Mouse (Mus musculus) heart, embryonic 11.5 days (tissue): ENCODE measurements around the gene Tcf7l2. TPM values are rescaled to one million over a fixed set of nuclear protein-coding genes. Genes with fewer than 3 reads are reported as not detected.

Experiments used
- ATAC-seq: fragments of 200-750 bp; cut with Nextera tagmentation; replicated peaks from 2 replicates; pipeline ENCODE4 v1.8.0; 2017; ENCODE audit warnings: moderate library complexity; ENCODE audit not compliant: insufficient number of reproducible peaks, low FRiP score, low TSS enrichment
- H3K27ac ChIP-seq: fragments of 300-500 bp; sonication (generic); 2 replicates; pipeline ENCODE4 v1.5.1; 2014; ENCODE audit warnings: mild to moderate bottlenecking, low read depth, low read length
- H3K27me3 ChIP-seq: fragments of 300-500 bp; sonication (generic); 2 replicates; pipeline ENCODE4 v1.6.1; 2014; ENCODE audit warnings: mild to moderate bottlenecking, low read length, mixed read lengths; ENCODE audit not compliant: control insufficient read depth, insufficient read depth
- H3K36me3 ChIP-seq: fragments of 300-500 bp; sonication (generic); 2 replicates; pipeline ENCODE4 v1.6.1; 2014; ENCODE audit warnings: mild to moderate bottlenecking, low read length, moderate library complexity, mixed read lengths; ENCODE audit not compliant: control insufficient read depth, insufficient read depth
- H3K4me1 ChIP-seq: fragments of 300-500 bp; sonication (generic); 2 replicates; pipeline ENCODE4 v1.6.1; 2014; ENCODE audit warnings: low read length; ENCODE audit not compliant: control insufficient read depth, insufficient read depth
- H3K4me2 ChIP-seq: fragments of 300-500 bp; sonication (generic); 2 replicates; pipeline ENCODE4 v1.6.1; 2014; ENCODE audit warnings: mild to moderate bottlenecking, moderate library complexity
- H3K4me3 ChIP-seq: fragments of 300-500 bp; sonication (generic); 2 replicates; pipeline ENCODE4 v1.5.1; 2014; ENCODE audit warnings: low read depth, low read length
- H3K9ac ChIP-seq: fragments of 300-500 bp; sonication (generic); 2 replicates; pipeline ENCODE4 v1.6.1; 2014; ENCODE audit warnings: mild to moderate bottlenecking, low read depth, low read length, moderate library complexity
- H3K9me3 ChIP-seq: fragments of 300-500 bp; sonication (generic); replicated peaks from 2 replicates; pipeline ENCODE4 v1.6.1; 2016; ENCODE audit warnings: low read length; ENCODE audit not compliant: control insufficient read depth
- WGBS: fragments of 180-500 bp; shearing (Covaris S2); extraction: QIAGEN DNeasy Blood & Tissue Kit; methylation state at CpG from one replicate; pipeline ENCODE4 v1.1.7; 2014; ENCODE audit not compliant: insufficient replicate concordance; 5-methylcytosine and 5-hydroxymethylcytosine counted together
- polyA plus RNA-seq: library from polyadenylated mRNA; unstranded; fragments of >200 nt; fragmentation: Nextera tagmentation; extraction: Ambion mirVana; gene quantifications from 2 replicates; pipeline ENCODE4 v1.2.1, GENCODE M21; 2014

Tcf7l2 gene
- polyA plus RNA-seq, 1 experiment from 2014 or later: 82.0 TPM

DNA sequence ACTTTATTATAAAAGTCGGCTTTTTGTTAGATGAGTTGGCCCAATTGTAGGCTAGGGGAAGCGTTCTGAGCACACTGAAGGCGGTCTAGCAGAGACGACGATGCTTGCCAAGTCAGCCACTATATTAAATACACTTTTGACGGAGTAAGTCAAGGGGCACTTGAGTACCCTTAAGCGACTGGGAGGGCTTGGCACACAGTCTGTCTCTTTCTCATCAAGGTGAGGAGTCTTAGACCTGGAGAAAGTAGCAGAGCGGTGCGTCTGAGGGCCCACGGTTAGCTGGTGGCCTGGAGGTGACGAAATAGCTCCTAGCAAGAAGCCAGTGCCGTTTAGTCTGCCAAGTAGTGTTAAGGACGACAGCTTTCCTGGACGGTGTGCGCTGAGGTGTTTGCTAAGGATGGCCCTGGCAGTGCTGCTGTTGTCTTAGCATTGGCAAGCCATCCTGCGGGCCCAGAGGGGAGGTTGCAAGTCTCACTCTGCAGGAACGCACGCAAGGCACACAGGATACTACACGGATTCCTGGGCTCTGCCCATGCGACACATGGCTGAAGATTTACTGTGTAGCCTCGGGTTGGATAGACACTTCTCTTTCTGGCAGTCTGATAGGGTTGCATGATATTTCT is 43.3 kb downstream of the Tcf7l2 start:
- Histone ChIP-seq H3K4me1 (peaks cover 42% of the 10 kb centered on the region), H3K36me3 (no peaks in the 10 kb centered on the region), H3K9ac (no peak overlapping the region), H3K4me2 (no peak overlapping the region), H3K27ac (no peak overlapping the region), H3K4me3 (no peak overlapping the region), H3K27me3 (no peaks in the 10 kb centered on the region), H3K9me3 (no peaks in the 10 kb centered on the region)
- WGBS: 86% methylated on average over 21 of the region's 21 CpGs
- no peak for ATAC-seq

DNA sequence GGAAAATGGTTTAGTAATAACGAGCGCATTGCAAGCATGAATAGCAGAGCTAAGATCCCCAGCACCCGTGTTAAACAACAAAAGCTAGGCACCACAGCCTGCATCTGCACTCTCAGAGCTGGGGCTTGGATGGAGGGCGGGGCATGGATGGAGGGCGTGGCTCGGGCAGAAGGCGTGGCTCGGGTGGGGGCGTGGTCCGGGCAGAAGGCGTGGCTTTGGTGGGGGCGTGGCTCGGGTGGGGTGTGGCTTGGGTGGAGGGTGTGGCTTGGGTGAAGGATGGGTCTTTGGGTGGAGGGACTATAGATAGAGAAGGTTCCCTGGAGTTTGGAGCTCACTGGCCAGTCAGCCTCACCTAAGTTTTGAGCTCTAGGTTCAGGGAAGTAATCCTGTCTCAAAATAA is 45.8 kb downstream of the Tcf7l2 start:
- Histone ChIP-seq H3K36me3 (no peaks in the 10 kb centered on the region), H3K27me3 (no peaks in the 10 kb centered on the region), H3K9me3 (no peaks in the 10 kb centered on the region), H3K4me1 (peaks cover 52% of the 10 kb centered on the region), H3K9ac (no peak overlapping the region), H3K27ac (no peak overlapping the region), H3K4me3 (no peak overlapping the region), H3K4me2 (no peak overlapping the region)
- WGBS: 65% methylated on average over 13 of the region's 13 CpGs
- peak; percentile 55; the same call in 1 of the 2 replicates for ATAC-seq

- no peak overlapping the region for H3K4me3 ChIP-seq
- no peak for ATAC-seq
- H3K4me2 ChIP-seq: no peak overlapping the region
- H3K27ac ChIP-seq: peak overlapping the region; percentile 36; the same call in 1 of the 2 replicates
- H3K9me3 ChIP-seq: no peaks in the 10 kb centered on the region
- 35% methylated on average over 7 of the region's 7 CpGs for whole genome bisulfite sequencing
- no peak overlapping the region for H3K9ac ChIP-seq
- H3K4me1 ChIP-seq: peaks cover 43% of the 10 kb centered on the region
- no peaks in the 10 kb centered on the region for H3K27me3 ChIP-seq
- no peaks in the 10 kb centered on the region for H3K36me3 ChIP-seq
Measured at GRCm38 (mm10) chr19:55788285-55788904, 46.8 kb downstream of the Tcf7l2 start.

- peak overlapping the region; percentile 36 for H3K27ac ChIP-seq
- peaks cover 38% of the 10 kb centered on the region for H3K4me1 ChIP-seq
- WGBS: 35% methylated on average over 5 of the region's 5 CpGs
- H3K4me2 ChIP-seq: no peak overlapping the region
- no peak for ATAC-seq
- no peaks in the 10 kb centered on the region for H3K36me3 ChIP-seq
- H3K9ac ChIP-seq: no peak overlapping the region
- H3K27me3 ChIP-seq: no peaks in the 10 kb centered on the region
- H3K4me3 ChIP-seq: no peak overlapping the region
- no peaks in the 10 kb centered on the region for H3K9me3 ChIP-seq
Measured at GRCm38 (mm10) chr19:55788905-55789295, 47.3 kb downstream of the Tcf7l2 start.

DNA sequence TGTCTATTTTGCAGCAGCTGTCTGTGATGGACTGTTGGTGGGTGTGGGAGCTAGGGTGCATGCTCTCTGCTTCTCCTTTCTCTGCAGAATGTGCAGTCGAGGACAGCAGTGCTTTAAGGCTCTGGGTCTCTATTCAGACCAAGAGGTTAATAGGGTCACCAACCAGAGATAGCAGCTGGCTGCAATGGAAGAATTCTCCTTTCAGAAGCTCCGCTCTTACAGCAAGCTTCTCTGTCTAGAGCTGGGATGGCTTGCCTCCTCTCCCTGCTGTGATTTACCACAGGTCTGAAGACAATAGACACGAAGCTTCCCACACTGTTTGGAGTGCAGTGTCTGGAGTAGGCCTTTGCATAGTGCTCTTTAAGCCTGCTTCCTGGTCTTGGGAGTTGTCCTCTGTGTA is 48.2 kb downstream of the Tcf7l2 start:
- H3K9ac ChIP-seq: no peak overlapping the region
- no peaks in the 10 kb centered on the region for H3K36me3 ChIP-seq
- no peak for ATAC-seq
- peaks cover 34% of the 10 kb centered on the region for H3K4me1 ChIP-seq
- H3K4me3 ChIP-seq: no peak overlapping the region
- no peak overlapping the region for H3K4me2 ChIP-seq
- no peaks in the 10 kb centered on the region for H3K27me3 ChIP-seq
- no peaks in the 10 kb centered on the region for H3K9me3 ChIP-seq
- H3K27ac ChIP-seq: no peak overlapping the region
- 30% methylated on average over 3 of the region's 3 CpGs for WGBS

DNA sequence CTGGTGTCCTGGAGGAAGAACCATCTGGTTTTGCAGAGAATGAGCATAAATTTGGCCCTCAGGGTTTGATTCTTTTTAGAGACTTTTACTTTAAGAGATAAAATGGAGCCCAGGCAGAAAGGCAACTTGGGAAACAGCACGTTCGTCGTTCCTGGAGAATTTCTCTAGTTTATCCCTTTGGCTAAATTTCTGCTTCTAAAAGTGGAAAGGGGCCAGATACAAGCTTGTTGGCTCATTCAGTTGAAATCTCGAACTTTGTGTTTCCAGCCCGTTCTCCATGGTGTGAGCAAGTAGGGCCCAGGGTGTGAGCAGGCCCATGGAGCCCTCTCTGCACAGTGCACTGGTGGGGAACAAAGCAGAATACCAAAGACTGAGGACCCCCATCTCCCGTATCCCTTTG is 49.7 kb downstream of the Tcf7l2 start:
- Histone ChIP-seq H3K4me2 (no peak overlapping the region), H3K36me3 (no peaks in the 10 kb centered on the region), H3K9ac (no peak overlapping the region), H3K27me3 (no peaks in the 10 kb centered on the region), H3K4me1 (peaks cover 45% of the 10 kb centered on the region), H3K27ac (no peak overlapping the region), H3K4me3 (no peak overlapping the region), H3K9me3 (no peaks in the 10 kb centered on the region)
- ATAC-seq: no peak
- 76% methylated on average over 6 of the region's 6 CpGs for WGBS

DNA sequence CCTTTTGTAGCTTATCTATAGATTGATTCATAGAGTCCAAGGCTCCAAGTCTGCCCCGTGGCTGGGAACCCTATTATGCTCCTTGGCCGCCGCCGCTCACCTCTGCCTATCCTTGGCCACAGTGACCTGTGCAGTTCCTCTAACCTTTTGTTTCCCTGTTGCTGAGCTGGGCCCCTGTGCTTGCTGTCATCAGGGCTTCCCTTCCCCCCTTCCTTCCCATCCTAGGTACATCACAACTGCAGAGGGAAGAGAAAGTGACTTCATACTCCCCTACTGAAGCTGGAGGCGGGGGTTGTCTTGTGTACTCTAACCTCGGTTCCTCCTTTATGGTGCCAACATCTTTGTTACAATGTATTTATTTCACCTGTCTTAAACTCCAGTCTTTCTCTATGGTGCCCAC is 50.3 kb downstream of the Tcf7l2 start:
- no peak overlapping the region for H3K27ac ChIP-seq
- H3K9me3 ChIP-seq: no peaks in the 10 kb centered on the region
- no peak for ATAC-seq
- WGBS: 89% methylated on average over 6 of the region's 6 CpGs
- no peak overlapping the region for H3K4me2 ChIP-seq
- peaks cover 45% of the 10 kb centered on the region for H3K4me1 ChIP-seq
- H3K9ac ChIP-seq: no peak overlapping the region
- no peak overlapping the region for H3K4me3 ChIP-seq
- H3K27me3 ChIP-seq: no peaks in the 10 kb centered on the region
- H3K36me3 ChIP-seq: no peaks in the 10 kb centered on the region

DNA sequence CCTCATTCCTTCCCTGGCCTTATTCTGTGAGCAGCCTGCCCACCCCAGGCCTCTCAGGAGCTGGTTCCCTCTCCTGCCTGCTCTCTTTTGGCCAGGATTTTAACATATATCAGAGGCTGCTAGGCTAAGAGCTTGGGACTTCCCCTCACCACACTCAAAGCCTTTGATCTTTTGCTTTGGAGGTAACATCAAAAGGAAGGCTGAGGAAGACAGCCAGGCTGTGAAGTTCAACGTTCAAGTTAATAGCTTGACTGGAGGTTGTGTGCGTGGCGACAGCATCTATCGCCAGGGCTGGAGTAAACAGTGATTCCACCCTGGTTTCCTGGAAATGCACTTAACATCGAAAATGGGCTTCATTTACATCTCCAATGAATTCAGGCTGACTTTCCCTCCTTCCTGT is 51.0 kb downstream of the Tcf7l2 start:
- H3K4me3 ChIP-seq: no peak overlapping the region
- H3K9ac ChIP-seq: no peak overlapping the region
- ATAC-seq: no peak
- WGBS: 48% methylated on average over 5 of the region's 5 CpGs
- no peak overlapping the region for H3K27ac ChIP-seq
- no peak overlapping the region for H3K4me2 ChIP-seq
- peaks cover 45% of the 10 kb centered on the region for H3K4me1 ChIP-seq
- H3K9me3 ChIP-seq: no peaks in the 10 kb centered on the region
- no peaks in the 10 kb centered on the region for H3K36me3 ChIP-seq
- H3K27me3 ChIP-seq: no peaks in the 10 kb centered on the region

DNA sequence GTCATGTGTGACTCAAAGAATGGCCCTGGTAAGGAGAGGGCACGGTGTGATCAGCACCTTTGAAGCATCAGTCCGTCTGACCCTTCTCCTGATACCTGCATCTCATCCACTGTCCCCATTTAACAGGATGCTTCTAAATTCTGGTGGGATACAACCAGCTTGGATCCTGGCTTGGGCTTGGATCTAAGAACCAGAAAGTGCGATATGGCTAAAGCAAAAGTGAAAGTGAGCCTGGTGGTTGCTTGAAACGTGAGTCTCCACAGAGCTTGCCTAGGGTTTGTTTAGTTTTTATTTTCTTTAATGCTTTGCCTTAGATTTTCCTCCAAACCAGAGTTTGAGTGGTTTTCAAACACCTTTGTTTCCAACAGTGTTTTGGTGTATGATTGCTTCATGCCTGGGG is 51.4 kb downstream of the Tcf7l2 start:
- H3K4me1 ChIP-seq: peaks cover 48% of the 10 kb centered on the region

More for the DNA sequence above, 51.4 kb downstream of the Tcf7l2 start:
- H3K27me3 ChIP-seq: no peaks in the 10 kb centered on the region
- H3K9me3 ChIP-seq: no peaks in the 10 kb centered on the region
- no peaks in the 10 kb centered on the region for H3K36me3 ChIP-seq
- no peak overlapping the region for H3K4me2 ChIP-seq
- H3K27ac ChIP-seq: no peak overlapping the region
- no peak overlapping the region for H3K4me3 ChIP-seq
- no peak overlapping the region for H3K9ac ChIP-seq
- no peak for ATAC-seq
- 68% methylated on average over 4 of the region's 4 CpGs for WGBS
